Comparison of ENCODE assay signal across 9 mouse cellular contexts in genomic region chr3:30592418-30592853, GRCm38 (mm10). TPM values are rescaled to one million over a fixed set of nuclear protein-coding genes. Genes with fewer than 3 reads are reported as not detected.
A peak's percentile ranks its signal among the peaks of the same experiment; 100 is the strongest.
DNase-seq lines count a peak whose midpoint lies in the region; ATAC-seq and TF ChIP-seq lines count a peak whose summit lies in the region.
"Had no signal": no experiment of that assay in that cellular context is flagged by ENCODE, and none has a peak within 500 bp of the region (broad histone marks: within the 10 kb centered on the region; RNA-seq: fewer than 3 reads in every experiment).

No protein-coding gene starts in this region.

- no peak overlapping the region for H3K4me2 ChIP-seq in intestine, embryonic 15.5 days (replicated peaks)
- no peak overlapping the region for H3K4me2 ChIP-seq in liver, postnatal 0 days (ENCODE audit: low read depth, low read length)

- H3K4me1 ChIP-seq in intestine, embryonic 15.5 days (replicated peaks) = no peaks in the 10 kb centered on the region
- peaks cover 13% of the 10 kb centered on the region for H3K4me1 ChIP-seq in liver, postnatal 0 days (ENCODE audit: insufficient read depth)

- WGBS in intestine, embryonic 15.5 days = 0% methylated on average over 2 of the region's 2 CpGs
- WGBS in liver, postnatal 0 days (ENCODE audit: insufficient replicate concordance) = 0% methylated on average over 2 of the region's 2 CpGs

- H3K27ac ChIP-seq in intestine, embryonic 15.5 days = peak overlapping the region; percentile 44; the same call in 1 of the 2 replicates
- H3K27ac ChIP-seq in liver, postnatal 0 days (ENCODE audit: low read depth) = peak overlapping the region; percentile 16; the same call in 1 of the 2 replicates

- no peaks in the 10 kb centered on the region for H3K27me3 ChIP-seq in intestine, embryonic 15.5 days (replicated peaks)
- H3K27me3 ChIP-seq in liver, postnatal 0 days (ENCODE audit: insufficient read depth, low read length) = no peaks in the 10 kb centered on the region

- TF ChIP-seq EP300 in liver, postnatal 0 days (IDR thresholded peaks at IDR 0.05; ENCODE audit: low read depth) = no peak

- H3K9ac ChIP-seq in intestine, embryonic 15.5 days = no peak overlapping the region
- no peak overlapping the region for H3K9ac ChIP-seq in liver, postnatal 0 days (replicated peaks)

- no peaks in the 10 kb centered on the region for H3K9me3 ChIP-seq in intestine, embryonic 15.5 days
- no peaks in the 10 kb centered on the region for H3K9me3 ChIP-seq in liver, postnatal 0 days (ENCODE audit: low read length)

- peak; percentile 85 for TF ChIP-seq CTCF in liver, postnatal 0 days (IDR thresholded peaks at IDR 0.05; ENCODE audit: low read depth)

- H3K4me3 ChIP-seq in intestine, embryonic 15.5 days (replicated peaks) = no peak overlapping the region
- no peak overlapping the region for H3K4me3 ChIP-seq in liver, postnatal 0 days (ENCODE audit: low read depth, low read length)

- no peak for DNase-seq in cerebellum, adult 18-20 months
- peak; percentile 70 for DNase-seq in CD4-positive helper T cell, adult 2 months (ENCODE audit: low read depth, low spot score)
- peak; percentile 83 for DNase-seq in embryo, embryonic 10 days (ENCODE audit: low spot score)
- peak; percentile 24 for DNase-seq in liver, postnatal 0 days
- DNase-seq in left cerebral cortex, adult 8-10 months (ENCODE audit: low spot score in 2 of 2) = no peak

- no peaks in the 10 kb centered on the region for H3K36me3 ChIP-seq in intestine, embryonic 15.5 days
- H3K36me3 ChIP-seq in liver, postnatal 0 days (replicated peaks; ENCODE audit: insufficient read depth, low read length) = no peaks in the 10 kb centered on the region

- peak; percentile 69 for ATAC-seq in cerebellum, adult (ENCODE audit: insufficient number of reproducible peaks, low FRiP score, low TSS enrichment)
- ATAC-seq in intestine, embryonic 15.5 days = peak; percentile 84
- ATAC-seq in liver, postnatal 0 days = peak; percentile 54
- peak; percentile 83 for ATAC-seq in neutrophil, adult 5-6 weeks (ENCODE audit: extremely low read depth, insufficient number of reproducible peaks, low FRiP score, poor library complexity, severe bottlenecking)

RNA-seq across cellular contexts. Expression of gene Actrt3, which starts 7.3 kb away (rescaled TPM):
- polyA plus RNA-seq in intestine, embryonic 15.5 days (2015; fragmentation: Nextera tagmentation; extraction: Ambion mirVana) = 0.16 and 0.35 TPM in 2 replicates
- polyA plus RNA-seq in liver, postnatal 0 days (2015; fragmentation: Nextera tagmentation; extraction: Ambion mirVana) = not detected in 2 replicates
- total RNA-seq in neutrophil, adult 5-6 weeks (2017) = 0.37 TPM in 1 of 2 replicates, not detected in the other
- total RNA-seq in left cerebral cortex, adult 8-10 months (2022) = 1 to 10 TPM in 2 of 4 experiments, under 1 TPM in 2; 0.95 to 1.9 (median 1.2) TPM

RNA-seq across cellular contexts. Expression of gene Mynn, which starts 9.4 kb away (rescaled TPM):
- 24.0 and 24.3 TPM in 2 replicates for polyA plus RNA-seq in intestine, embryonic 15.5 days (2015; fragmentation: Nextera tagmentation; extraction: Ambion mirVana)
- polyA plus RNA-seq in liver, postnatal 0 days (2015; fragmentation: Nextera tagmentation; extraction: Ambion mirVana) = 6.2 and 7.5 TPM in 2 replicates
- total RNA-seq in neutrophil, adult 5-6 weeks (2017) = 45.3 and 69.8 TPM in 2 replicates
- 10 to 100 TPM; 14.5 to 19.6 (median 17.5) TPM for total RNA-seq in left cerebral cortex, adult 8-10 months (2022)

RNA-seq across cellular contexts. Expression of gene Mecom, which starts 44.6 kb away (rescaled TPM):
- polyA plus RNA-seq in intestine, embryonic 15.5 days (2015; fragmentation: Nextera tagmentation; extraction: Ambion mirVana) = 11.6 and 13.1 TPM in 2 replicates
- 0.85 and 0.89 TPM in 2 replicates for polyA plus RNA-seq in liver, postnatal 0 days (2015; fragmentation: Nextera tagmentation; extraction: Ambion mirVana)
- not detected in 2 replicates for total RNA-seq in neutrophil, adult 5-6 weeks (2017)
- 1 to 10 TPM; 3.4 to 6.2 (median 5.2) TPM for total RNA-seq in left cerebral cortex, adult 8-10 months (2022)

RNA-seq across cellular contexts. Expression of gene Lrriq4, which starts 51.9 kb away (rescaled TPM):
- polyA plus RNA-seq in intestine, embryonic 15.5 days (2015; fragmentation: Nextera tagmentation; extraction: Ambion mirVana) = not detected in 2 replicates
- not detected in 2 replicates for polyA plus RNA-seq in liver, postnatal 0 days (2015; fragmentation: Nextera tagmentation; extraction: Ambion mirVana)
- total RNA-seq in neutrophil, adult 5-6 weeks (2017) = not detected in 2 replicates
- not detected for total RNA-seq in left cerebral cortex, adult 8-10 months (2022)
- polyA plus RNA-seq: large intestine, adult 2 months had no signal

RNA-seq across cellular contexts. Expression of gene Lrrc34, which starts 55.2 kb away (rescaled TPM):
- polyA plus RNA-seq in intestine, embryonic 15.5 days (2015; fragmentation: Nextera tagmentation; extraction: Ambion mirVana) = 0.40 and 0.48 TPM in 2 replicates
- 0.06 and 0.14 TPM in 2 replicates for polyA plus RNA-seq in liver, postnatal 0 days (2015; fragmentation: Nextera tagmentation; extraction: Ambion mirVana)
- not detected in 2 replicates for total RNA-seq in neutrophil, adult 5-6 weeks (2017)
- total RNA-seq in left cerebral cortex, adult 8-10 months (2022) = under 1 TPM in 3 of 4 experiments, not detected in 1; 0.19 to 0.60 (median 0.23) TPM
- polyA plus RNA-seq: large intestine, adult 2 months had no signal

Comparison
In these comparisons a context has a peak if more than half of its experiments do, and no peak if none do; other contexts are left out.
1. DNase-seq: peak in CD4-positive helper T cell, adult 2 months (single experiment), embryo, embryonic 10 days (single experiment) and liver, postnatal 0 days (single experiment); none in cerebellum, adult 18-20 months (0 of 2) and left cerebral cortex, adult 8-10 months (0 of 2).
2. Peak in every context shown above with its lines, with median percentiles within 50 percentile points of each other: ATAC-seq.